Mouse (Mus musculus): Measurements from ENCODE around the gene Plbd1. TPM values are rescaled to one million over a fixed set of nuclear protein-coding genes. Genes with fewer than 3 reads are reported as not detected.
A peak's percentile ranks its signal among the peaks of the same experiment; 100 is the strongest.

Plbd1 gene
- polyA plus RNA-seq, 1 experiment from 2014 or later = 6.0 TPM

DNA sequence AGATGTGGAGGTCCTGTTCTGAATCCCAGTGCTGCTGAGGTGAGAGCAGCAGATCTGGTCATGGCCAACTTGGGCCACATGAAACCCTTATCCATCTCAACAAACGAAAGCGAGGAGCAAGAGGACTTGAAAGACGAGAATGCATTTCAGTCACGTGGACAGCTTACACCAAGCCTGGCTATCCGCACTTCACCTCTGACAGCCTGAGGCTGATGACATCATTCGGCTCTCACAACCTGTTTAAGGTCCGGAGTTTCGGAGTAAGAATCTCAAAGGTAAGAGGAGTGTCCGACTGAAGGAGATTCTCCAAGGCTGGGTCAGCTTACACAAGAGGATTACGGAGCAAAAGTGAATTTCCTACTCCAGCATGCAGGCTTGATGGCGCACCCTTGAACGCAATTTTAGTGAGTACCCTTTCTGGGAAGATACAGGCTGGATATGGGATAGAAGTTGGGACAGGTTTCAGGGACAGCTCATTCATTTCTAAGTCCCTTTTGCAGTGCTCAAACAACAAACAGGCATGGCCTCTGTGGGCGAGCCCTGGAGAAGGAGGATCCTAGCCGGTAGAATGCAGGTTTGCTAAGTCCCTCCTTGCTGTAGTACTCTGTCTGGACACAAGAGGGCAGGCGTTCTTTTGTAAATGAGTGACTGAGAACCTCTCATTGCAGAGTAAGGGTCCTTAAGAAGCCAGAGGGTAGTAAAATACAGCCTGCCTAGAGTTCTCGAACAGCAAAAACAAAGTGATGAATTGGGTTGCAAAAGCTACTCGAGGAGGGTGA, 41.2 kb downstream of the Plbd1 start:
- 39% methylated on average over 17 of the region's 17 CpGs for WGBS
- no peak overlapping the region for H3K27ac ChIP-seq (ENCODE audit: poor library complexity, severe bottlenecking)
- H3K9me3 ChIP-seq (replicated peaks) = 0 out of 2 replicates have a peak, but pooled peaks cover 2% of the 10 kb centered on the region
- no peak for ATAC-seq (ENCODE audit: insufficient number of reproducible peaks, low FRiP score)
- no peaks in the 10 kb centered on the region for H3K27me3 ChIP-seq (replicated peaks)
- H3K36me3 ChIP-seq = no peaks in the 10 kb centered on the region
- peak overlapping the region; percentile 3 for H3K4me3 ChIP-seq
- H3K4me1 ChIP-seq (replicated peaks) = peaks cover 4% of the 10 kb centered on the region; the same call in 1 of the 2 replicates
- H3K9ac ChIP-seq = no peak overlapping the region
- H3K4me2 ChIP-seq = peak overlapping the region; percentile 57

DNA sequence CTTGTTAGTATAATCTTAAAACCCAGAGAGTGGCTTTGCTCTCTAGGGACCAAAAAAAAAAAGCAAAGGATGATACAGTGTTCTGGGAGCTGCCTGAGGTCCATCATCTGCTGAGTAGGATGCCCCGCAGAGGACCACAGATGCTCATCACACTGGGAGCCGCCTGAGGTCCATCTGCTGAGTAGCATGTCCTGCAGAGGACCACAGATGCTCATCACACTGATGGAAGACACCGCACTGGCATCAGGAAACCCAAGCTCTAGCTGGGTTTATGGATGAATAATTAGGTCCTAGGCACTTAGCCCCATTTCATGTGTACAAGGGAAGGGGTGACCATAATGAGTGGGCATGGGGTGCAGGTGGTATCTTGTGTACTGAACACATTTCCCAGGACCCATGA, 47.6 kb downstream of the Plbd1 start:
- H3K9me3 ChIP-seq (replicated peaks) = peaks cover 5% of the 10 kb centered on the region
- WGBS = 91% methylated on average over 3 of the region's 3 CpGs

GRCm38 (mm10) chr6:136612312-136612711, 49.4 kb downstream of the Plbd1 start:
- no peak for ATAC-seq (ENCODE audit: insufficient number of reproducible peaks, low FRiP score)
- Histone ChIP-seq H3K4me3 (no peak overlapping the region), H3K27me3 (replicated peaks) (no peaks in the 10 kb centered on the region), H3K9me3 (replicated peaks) (peaks cover 5% of the 10 kb centered on the region), H3K36me3 (peaks cover 49% of the 10 kb centered on the region), H3K4me1 (replicated peaks) (no peaks in the 10 kb centered on the region), H3K9ac (no peak overlapping the region), H3K4me2 (no peak overlapping the region), H3K27ac (ENCODE audit: poor library complexity, severe bottlenecking) (no peak overlapping the region; the same call in 1 of the 2 replicates)
- whole genome bisulfite sequencing = 98% methylated on average over 3 of the region's 3 CpGs

More for the DNA sequence above, 47.6 kb downstream of the Plbd1 start:
- no peaks in the 10 kb centered on the region for H3K4me1 ChIP-seq (replicated peaks)
- no peak overlapping the region for H3K4me2 ChIP-seq
- H3K27ac ChIP-seq (ENCODE audit: poor library complexity, severe bottlenecking) = no peak overlapping the region
- H3K4me3 ChIP-seq = no peak overlapping the region
- no peak overlapping the region for H3K9ac ChIP-seq
- H3K27me3 ChIP-seq (replicated peaks) = no peaks in the 10 kb centered on the region
- H3K36me3 ChIP-seq = peaks cover 33% of the 10 kb centered on the region
- ATAC-seq (ENCODE audit: insufficient number of reproducible peaks, low FRiP score) = no peak

DNA sequence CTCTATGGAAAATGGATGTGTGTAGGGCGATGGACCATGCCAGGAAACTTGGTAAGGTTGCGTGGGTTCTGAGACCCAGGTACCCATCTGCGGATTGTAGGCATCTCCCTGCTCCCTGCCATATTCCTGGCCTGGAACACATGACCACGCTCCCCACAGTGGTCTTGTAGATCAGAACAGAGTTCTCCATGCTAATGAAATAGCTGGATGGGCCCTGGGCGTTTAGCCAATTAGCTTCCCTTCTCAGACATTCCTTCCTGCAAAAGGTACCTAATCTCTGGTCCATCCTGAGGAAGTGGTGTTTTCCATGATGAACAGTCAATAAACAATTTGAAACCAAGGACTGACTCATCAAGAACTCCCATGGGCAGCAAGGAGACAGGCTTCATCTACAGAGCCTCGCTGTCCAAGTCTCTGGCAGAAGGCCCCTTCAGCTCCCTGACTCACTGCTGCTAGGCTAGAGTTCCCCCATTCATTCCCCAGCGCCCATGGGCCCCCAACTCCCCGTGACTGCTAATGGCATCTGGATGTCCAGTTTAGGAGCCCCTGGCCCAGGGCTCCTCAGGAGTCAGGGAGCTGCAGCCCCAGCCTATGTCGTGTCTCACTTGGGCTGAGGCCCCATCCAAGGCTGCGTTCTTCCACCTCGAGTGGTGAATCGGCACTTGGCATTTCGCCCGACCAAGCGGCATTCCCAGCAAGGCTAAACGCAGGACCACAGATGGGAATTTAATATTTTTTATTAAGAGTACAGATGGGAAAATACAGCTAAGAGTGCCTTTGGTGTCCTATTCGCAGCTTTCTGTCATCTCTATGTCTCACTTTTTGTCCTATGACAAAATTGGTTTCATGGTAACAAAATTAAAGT, 50.1 kb downstream of the Plbd1 start:
- H3K4me2 ChIP-seq = no peak overlapping the region
- no peaks in the 10 kb centered on the region for H3K27me3 ChIP-seq (replicated peaks)
- H3K4me1 ChIP-seq (replicated peaks) = no peaks in the 10 kb centered on the region
- H3K9ac ChIP-seq = no peak overlapping the region
- peaks cover 5% of the 10 kb centered on the region for H3K9me3 ChIP-seq (replicated peaks)
- H3K4me3 ChIP-seq = no peak overlapping the region
- WGBS = 92% methylated on average over 17 of the region's 17 CpGs
- H3K27ac ChIP-seq (ENCODE audit: poor library complexity, severe bottlenecking) = no peak overlapping the region; the same call in 1 of the 2 replicates
- peak; percentile 46; the same call in 1 of the 2 replicates for ATAC-seq (ENCODE audit: insufficient number of reproducible peaks, low FRiP score)
- peaks cover 56% of the 10 kb centered on the region for H3K36me3 ChIP-seq

DNA sequence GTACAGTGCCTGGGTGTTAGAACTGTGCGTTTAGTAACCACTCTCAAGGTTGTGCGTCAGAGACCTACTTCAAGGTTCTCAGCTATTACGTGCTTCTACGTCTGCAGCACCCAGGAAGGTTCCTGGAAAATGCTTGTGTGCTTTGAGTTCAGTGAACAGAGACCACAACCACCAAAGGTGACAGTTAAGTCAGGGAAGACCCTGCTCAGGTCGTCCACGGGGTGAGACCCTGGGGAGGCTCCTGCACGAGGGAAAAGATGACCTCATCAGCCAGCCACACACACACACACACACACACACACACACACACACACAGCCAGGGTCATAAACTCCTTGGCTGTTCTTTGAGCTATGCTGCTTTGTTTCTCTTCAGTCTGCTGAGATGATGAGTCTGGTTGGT, 59.1 kb downstream of the Plbd1 start:
- H3K9ac ChIP-seq = no peak overlapping the region
- H3K27ac ChIP-seq (ENCODE audit: poor library complexity, severe bottlenecking) = no peak overlapping the region
- no peak overlapping the region for H3K4me2 ChIP-seq
- no peaks in the 10 kb centered on the region for H3K9me3 ChIP-seq (replicated peaks)
- no peak overlapping the region for H3K4me3 ChIP-seq
- 86% methylated on average over 7 of the region's 7 CpGs for WGBS
- no peaks in the 10 kb centered on the region for H3K4me1 ChIP-seq (replicated peaks)
- no peak for ATAC-seq (ENCODE audit: insufficient number of reproducible peaks, low FRiP score)
- H3K27me3 ChIP-seq (replicated peaks) = no peaks in the 10 kb centered on the region
- H3K36me3 ChIP-seq = peaks cover 81% of the 10 kb centered on the region

DNA sequence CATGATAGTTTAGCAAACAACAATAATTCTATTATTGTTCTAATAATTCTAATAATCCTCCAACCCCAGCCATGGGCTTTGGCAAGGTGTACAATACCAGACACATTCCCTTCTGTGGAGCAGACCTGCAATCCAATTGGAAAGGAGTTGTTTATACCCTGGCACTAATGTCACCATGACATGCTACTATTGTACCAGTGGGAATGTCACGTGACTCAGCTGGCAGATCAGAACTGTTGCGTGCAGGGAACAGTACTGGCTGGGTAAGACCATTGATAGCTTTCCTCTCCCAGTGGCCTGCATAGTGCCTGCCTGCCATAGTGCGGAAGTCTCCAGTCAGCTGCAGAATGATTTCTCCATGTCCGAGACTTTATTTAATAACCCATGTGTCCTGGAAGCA, 67.2 kb downstream of the Plbd1 start:
- 91% methylated on average over 4 of the region's 4 CpGs for WGBS
- no peaks in the 10 kb centered on the region for H3K4me1 ChIP-seq (replicated peaks)
- no peak overlapping the region for H3K9ac ChIP-seq
- H3K4me3 ChIP-seq = no peak overlapping the region
- H3K4me2 ChIP-seq = no peak overlapping the region
- H3K9me3 ChIP-seq (replicated peaks) = no peaks in the 10 kb centered on the region
- ATAC-seq (ENCODE audit: insufficient number of reproducible peaks, low FRiP score) = no peak
- H3K27me3 ChIP-seq (replicated peaks) = no peaks in the 10 kb centered on the region
- H3K36me3 ChIP-seq = peaks cover 69% of the 10 kb centered on the region
- no peak overlapping the region for H3K27ac ChIP-seq (ENCODE audit: poor library complexity, severe bottlenecking)

DNA sequence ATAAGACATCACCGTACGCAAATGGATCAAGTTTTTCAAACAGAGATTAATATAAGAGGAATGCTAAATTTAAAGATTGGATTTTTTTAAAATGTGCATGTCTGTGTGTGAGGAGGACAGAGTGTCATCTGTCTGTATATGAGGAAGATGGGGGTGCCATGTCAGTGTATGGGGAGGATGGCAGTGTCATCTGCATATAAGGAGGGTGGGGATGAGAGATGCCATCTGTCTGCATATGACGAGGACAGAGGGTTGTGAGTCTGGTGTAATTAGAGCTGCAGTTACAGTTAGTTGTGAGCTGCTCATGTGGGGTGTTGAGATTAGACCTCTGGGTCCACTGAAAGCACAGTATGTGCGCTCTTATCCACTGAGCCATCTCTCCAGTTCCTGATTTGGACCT, 71.0 kb downstream of the Plbd1 start:
- no peak overlapping the region for H3K4me3 ChIP-seq
- H3K27me3 ChIP-seq (replicated peaks) = no peaks in the 10 kb centered on the region
- no peak overlapping the region for H3K27ac ChIP-seq (ENCODE audit: poor library complexity, severe bottlenecking)
- no peak overlapping the region for H3K4me2 ChIP-seq
- ATAC-seq (ENCODE audit: insufficient number of reproducible peaks, low FRiP score) = no peak
- peaks cover 70% of the 10 kb centered on the region for H3K36me3 ChIP-seq
- no peaks in the 10 kb centered on the region for H3K9me3 ChIP-seq (replicated peaks)
- WGBS = 91% methylated on average over 4 of the region's 4 CpGs
- H3K9ac ChIP-seq = no peak overlapping the region
- no peaks in the 10 kb centered on the region for H3K4me1 ChIP-seq (replicated peaks)

GRCm38 (mm10) chr6:136566002-136566401, 95.7 kb downstream of the Plbd1 start:
- no peak overlapping the region for H3K9ac ChIP-seq
- H3K36me3 ChIP-seq = peaks cover 75% of the 10 kb centered on the region
- H3K9me3 ChIP-seq (replicated peaks) = no peaks in the 10 kb centered on the region; the same call in 1 of the 2 replicates
- H3K27ac ChIP-seq (ENCODE audit: poor library complexity, severe bottlenecking) = no peak overlapping the region
- H3K27me3 ChIP-seq (replicated peaks) = no peaks in the 10 kb centered on the region
- no peak overlapping the region for H3K4me2 ChIP-seq
- WGBS = 90% methylated on average over 5 of the region's 5 CpGs
- no peak for ATAC-seq (ENCODE audit: insufficient number of reproducible peaks, low FRiP score)
- no peak overlapping the region for H3K4me3 ChIP-seq
- H3K4me1 ChIP-seq (replicated peaks) = no peaks in the 10 kb centered on the region

Other genes starting within 250 kb of the Plbd1 start
- gene E330021D16Rik, start 246.4 kb downstream of the Plbd1 start, polyA plus RNA-seq (2016; fragmentation: Nextera tagmentation; extraction: Ambion mirVana) = not detected in 2 replicates
- 51.0 and 51.5 TPM in 2 replicates for gene Atf7ip, start 155.8 kb downstream of the Plbd1 start, polyA plus RNA-seq (2016; fragmentation: Nextera tagmentation; extraction: Ambion mirVana)
- gene Gucy2c, start 119.8 kb upstream of the Plbd1 start, polyA plus RNA-seq (2016; fragmentation: Nextera tagmentation; extraction: Ambion mirVana) = 0.06 TPM in 1 of 2 replicates, not detected in the other
- gene Hist4h4, start 142.5 kb upstream of the Plbd1 start, polyA plus RNA-seq (2016; fragmentation: Nextera tagmentation; extraction: Ambion mirVana) = 0.41 and 0.45 TPM in 2 replicates
- 85.2 and 86.2 TPM in 2 replicates for gene H2afj, start 146.3 kb upstream of the Plbd1 start, polyA plus RNA-seq (2016; fragmentation: Nextera tagmentation; extraction: Ambion mirVana)
- gene BC049715, start 165.7 kb upstream of the Plbd1 start, polyA plus RNA-seq (2016; fragmentation: Nextera tagmentation; extraction: Ambion mirVana) = 1.5 and 2.0 TPM in 2 replicates
- 90.5 and 91.8 TPM in 2 replicates for gene Wbp11, start 166.3 kb upstream of the Plbd1 start, polyA plus RNA-seq (2016; fragmentation: Nextera tagmentation; extraction: Ambion mirVana)
- gene Smco3, start 173.5 kb upstream of the Plbd1 start, polyA plus RNA-seq (2016; fragmentation: Nextera tagmentation; extraction: Ambion mirVana) = not detected in 2 replicates
- 21.8 and 22.5 TPM in 2 replicates for gene Art4, start 195.8 kb upstream of the Plbd1 start, polyA plus RNA-seq (2016; fragmentation: Nextera tagmentation; extraction: Ambion mirVana)
- 139 TPM in 2 replicates for gene Mgp, start 213.9 kb upstream of the Plbd1 start, polyA plus RNA-seq (2016; fragmentation: Nextera tagmentation; extraction: Ambion mirVana)

All from heart, embryonic 12.5 days (tissue).